Mouse (Mus musculus): ENCODE measurements around the gene Ect2l.
"Not testable (repeated sequence)": the region's sequence is repeated elsewhere in the genome, so short reads cannot be mapped to it uniquely, and the experiment has no call there.

Ect2l gene

DNA sequence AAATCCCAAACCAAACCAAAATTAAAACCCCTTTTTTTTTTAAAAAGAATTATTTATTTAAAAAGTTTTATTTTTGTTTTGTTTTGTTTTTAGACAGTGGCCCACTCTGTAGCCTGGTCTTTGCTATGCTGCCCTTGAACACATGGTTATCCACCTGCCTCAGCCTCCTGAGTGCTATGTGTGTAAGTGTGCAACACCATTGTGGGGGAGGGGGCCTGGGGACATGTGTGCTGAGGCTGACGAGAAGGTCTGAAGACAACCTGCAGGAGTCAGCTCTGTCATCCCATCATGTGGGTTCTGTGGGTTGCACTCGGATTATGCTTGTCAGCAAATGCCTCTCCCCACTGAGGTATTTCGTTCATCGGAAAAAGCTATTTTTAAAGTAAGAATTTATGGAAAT is 21.2 kb downstream of the Ect2l start:
- no peak for DNase-seq

DNA sequence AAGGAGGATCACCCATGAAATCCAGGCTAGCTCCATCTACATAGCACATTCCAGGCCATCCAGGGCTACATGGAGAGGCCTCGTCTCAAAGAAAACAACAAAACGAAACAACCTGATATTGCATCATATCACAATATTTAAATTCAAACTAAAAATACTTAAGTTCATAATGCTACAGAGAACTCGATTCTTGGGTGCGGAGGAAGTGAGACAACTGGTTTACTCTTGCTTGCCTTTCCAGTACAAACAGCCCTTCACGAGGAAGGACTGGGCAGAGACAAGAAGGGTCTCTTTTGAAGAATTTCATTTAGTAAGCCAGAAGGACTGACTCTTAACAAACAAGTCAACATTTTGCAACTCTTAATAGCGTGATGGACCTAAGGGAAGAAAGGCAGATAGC is 22.1 kb downstream of the Ect2l start:
- no peak for DNase-seq

DNA sequence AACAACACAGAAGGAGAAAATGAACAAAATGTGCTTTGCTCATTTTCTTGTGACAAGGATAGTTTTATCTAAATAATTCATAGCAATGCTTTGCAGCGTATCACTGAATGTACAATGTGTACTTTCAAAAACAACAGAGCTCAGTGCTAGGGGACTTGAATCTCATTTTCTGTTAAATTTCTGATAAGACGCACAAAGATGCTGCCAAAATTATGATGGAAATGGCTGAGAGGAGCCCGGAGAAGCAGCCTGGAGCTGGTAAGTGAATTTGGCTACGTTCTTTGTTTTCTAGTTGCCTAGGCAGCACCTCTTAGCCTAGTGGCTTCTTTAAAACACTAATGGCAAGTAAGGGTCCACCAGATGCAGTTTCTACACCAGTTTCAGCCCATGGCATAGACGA is 28.4 kb downstream of the Ect2l start:
- DNase-seq: no peak

DNA sequence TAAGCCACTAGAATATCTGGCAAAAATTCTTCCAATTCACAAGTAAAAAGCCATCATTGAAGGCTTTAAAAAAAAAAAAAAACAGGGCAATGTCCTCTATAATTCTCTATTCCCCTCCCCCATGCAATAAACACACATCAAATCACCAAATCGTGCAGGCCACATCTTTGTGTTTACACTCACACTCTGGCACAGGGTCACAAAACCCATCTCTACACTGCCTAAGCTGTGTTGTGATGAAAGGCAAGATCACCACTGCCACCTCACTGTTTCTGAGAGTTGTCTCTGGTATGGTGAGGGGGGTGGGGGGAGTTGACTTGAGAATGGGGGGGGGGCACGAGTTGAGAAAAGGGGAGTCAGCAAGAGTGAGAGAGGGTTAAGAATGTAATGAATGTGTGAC is 33.4 kb downstream of the Ect2l start:
- no peak for DNase-seq

DNA sequence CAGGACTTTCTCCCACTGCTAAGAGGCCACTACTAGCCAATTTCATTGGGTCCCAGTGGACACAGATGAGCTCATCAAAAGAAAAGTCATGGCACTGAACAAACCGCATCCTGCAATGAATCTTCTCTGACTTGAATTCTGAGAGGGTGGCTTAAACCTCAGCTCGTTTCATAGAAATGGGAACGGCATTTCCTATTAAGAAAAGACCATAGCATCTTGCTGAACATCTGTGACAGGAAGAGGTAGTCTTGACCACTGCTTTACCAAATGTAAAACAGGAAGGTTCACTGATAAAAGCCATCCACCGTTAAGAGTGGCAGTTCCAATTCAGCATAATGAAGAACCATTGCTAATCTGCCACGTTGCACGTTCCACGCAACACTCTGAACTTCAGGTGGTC is 34.0 kb downstream of the Ect2l start:
- no peak for DNase-seq

DNA sequence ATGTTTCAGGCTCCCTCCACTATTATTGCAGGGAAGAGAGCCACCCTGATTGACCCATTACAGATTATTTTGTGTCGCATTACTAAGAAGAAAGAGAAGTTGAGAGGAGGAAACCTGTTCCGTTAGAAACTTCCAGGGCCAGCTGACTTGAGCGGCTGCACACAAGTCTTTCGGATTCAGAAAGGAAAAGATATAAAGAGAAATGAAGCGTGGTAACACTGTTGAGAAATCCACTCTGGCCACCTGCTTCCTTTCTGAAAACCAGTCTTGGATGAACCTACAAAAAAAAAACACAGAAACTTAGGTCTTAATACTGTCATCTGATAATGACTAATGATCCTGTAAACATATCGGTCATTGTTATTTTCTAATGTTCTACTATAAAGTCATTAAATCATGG is 35.6 kb downstream of the Ect2l start:
- DNase-seq: no peak

DNA sequence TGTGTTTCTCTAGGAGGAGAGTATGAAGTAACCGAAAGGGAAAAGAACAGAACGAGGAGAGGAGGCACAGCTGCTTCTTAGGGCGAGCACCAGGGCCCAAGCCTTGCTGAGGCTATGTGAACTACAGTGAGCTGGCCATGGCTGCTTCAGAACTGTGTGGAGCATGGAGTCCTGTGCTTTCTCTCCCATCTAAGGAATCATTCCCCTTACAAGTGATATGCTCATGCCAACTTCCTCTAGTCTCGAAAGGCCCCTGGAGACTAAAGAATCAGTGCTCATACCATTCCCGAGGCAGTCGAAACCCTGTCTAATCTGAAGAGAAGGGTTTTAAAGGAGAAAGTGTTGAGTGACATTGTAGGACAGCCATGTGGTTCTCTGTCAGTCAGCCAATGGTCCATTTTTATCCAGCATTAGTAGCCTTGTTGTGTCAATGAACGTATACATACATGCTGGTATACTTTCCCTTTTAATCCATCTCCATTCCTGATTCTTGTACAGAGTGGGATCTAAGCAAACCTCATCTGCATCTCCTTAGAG is 48.2 kb downstream of the Ect2l start:
- no peak for DNase-seq

DNA sequence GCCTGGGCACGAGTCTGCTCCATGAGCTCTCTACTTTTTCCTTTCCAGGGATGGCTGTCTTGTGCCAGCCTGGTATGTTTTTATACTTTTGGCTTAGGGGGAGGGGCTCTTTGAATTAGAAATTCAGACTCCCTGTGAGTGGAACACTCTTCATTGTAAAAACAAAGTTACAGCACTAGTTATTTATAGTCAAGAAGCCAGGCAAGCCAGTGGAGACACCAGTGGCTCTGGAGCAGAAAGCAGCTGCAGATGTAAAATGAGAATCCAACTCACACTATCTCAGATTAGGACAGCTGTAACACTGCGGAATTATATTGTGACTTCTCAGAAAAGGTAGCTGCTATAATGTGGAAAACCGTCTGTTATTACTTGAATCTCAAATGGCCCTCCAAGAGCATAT is 63.5 kb downstream of the Ect2l start:
- DNase-seq: no peak

DNA sequence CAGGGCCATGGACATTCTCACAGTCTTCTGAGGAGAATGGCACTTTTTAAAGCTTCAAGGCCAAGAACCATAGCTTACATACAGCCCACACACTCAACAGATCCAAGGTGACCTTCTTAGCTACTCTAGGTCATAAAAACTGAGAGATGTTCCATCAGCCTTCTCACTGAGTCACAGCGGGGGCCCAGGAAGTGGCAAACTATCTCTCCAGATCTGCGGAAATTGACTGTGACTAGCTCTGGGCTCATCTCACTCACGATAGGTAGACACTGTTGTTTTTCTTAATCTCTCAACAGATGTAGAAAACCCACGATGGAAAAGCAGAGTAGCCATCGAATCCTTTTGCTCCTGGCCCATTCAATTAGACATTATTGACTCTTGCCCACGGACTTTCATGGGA is 68.5 kb downstream of the Ect2l start:
- peak; percentile 29 for DNase-seq

DNA sequence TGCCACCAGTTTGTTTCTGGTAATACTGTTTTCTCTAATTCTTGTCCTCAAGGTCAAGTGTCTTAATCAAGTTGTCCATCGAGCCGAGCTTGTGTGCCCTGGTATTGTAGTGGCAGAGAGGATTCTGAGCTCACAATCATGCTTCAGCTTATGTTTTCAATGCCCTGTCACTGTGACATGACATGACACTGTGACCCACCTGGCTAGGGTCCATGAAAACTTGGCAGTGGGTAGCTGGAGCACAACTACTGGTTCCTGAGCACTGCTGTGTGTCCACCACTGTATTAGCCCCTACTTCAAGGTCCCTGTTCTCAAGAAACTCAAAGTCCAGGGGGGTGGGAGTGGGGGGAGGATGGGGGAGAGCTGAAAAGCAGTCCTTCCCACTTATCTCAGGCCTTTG is 69.3 kb downstream of the Ect2l start:
- no peak for DNase-seq

DNA sequence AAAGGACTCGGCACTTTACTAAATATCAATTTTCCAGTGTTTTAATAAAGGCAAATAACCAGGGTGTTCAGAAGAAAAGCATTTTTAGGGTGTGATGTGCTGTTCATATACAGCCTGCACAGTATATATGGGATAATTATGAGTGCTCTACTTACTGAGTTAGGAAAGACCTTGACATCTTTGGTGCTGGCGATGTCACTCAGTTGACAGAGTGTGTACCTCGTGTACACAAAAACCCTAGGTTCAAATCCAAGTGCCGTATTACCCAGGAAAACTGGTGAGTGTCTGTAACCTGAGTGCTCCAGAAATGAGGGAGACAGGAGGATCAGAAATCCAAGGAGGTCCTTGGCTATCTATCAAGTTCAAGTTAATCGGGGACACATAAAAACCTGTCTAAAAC is 71.1 kb downstream of the Ect2l start:
- DNase-seq: no peak

DNA sequence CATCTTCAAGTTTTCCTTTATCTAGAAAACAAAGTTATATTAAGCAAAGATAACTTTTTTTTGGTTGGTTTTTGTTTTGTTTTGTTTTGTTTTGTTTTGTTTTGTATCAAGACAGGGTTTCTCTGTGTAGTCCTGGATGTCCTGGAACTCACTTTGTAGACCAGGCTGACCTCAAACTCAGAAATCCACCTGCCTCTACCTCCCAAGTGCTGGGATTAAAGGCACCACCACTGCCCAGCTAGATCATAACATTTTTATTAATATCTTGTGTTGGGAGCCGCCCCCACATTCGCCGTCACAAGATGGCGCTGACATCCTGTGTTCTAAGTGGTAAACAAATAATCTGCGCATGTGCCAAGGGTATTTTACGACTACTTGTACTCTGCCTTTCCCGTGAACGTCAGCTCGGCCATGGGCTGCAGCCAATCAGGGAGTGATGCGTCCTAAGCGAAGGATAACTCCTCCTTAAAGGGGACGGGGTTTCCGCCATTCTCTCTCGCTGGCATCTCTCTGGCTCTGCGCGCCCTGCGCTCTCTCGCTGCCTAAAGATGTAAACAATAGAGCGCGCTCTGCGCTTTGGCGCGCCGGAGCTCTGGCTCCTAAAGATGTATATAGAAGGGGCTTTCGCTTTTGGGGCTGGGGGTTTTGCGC is 71.7 kb downstream of the Ect2l start:
- not testable (repeated sequence) for DNase-seq

DNA sequence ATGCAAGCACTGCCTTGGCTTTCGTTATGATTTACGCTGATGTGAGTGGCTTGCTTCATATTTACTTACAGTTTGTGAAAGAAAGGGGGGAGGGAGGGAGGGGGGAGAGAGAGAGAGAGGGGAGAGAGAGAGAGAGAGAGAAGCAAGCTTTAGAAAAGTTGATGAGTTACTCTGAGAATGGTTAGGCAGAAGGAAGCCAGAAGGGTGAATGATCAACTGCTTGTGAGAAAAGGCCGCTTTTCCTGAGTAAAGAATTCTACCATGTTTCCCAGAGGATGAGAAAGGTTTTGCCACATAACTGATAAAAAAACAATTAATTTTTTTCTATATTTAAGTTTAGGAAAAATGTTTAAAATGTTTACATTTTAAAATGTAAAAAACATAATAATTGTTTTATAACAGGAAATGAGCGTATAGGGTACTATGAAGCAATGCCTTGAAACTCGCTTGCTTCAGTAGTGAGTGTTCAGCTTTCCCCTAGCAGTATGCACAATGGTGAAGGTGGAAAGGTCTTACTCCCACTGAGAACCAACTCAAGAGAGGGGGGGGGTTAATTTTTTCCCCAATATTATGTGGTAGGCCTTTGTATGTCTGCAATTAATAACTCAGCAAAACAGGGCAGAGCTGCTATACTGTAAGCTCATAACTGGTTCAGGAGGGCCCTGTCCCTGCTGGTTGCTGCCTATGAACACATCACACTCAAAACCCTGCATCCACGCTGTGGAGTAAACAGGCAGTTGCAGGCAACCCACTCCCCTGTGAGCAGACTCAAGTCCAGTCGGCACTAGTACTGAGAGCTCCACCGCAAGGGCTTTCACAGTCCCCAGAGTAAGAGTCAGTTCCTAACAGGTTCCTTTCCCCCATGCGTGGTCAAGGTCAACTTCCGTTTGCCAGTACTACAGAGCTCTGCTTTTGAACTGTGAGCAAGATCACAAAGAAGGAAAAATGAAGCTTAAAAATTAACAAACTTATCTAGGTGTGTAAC is 78.7 kb downstream of the Ect2l start:
- DNase-seq: no peak

DNA sequence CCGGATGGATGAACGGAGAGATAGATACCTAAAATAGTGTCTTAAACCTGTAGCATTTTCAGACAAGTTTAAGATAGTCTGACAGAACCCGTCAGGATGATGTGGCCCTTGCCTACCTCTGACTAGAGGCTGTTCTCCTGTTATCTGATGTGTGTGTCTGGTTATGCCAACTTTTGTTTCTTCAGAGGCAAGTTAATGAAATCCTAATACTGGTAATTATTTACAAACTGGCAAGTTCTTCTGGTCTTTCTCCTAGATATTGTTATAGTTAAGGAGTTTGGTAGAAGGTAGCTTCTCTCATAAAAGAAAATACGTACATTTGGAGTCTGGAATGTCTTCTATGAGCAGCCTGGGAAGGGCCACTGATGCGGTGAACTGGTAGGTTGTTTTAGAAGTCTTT is 80.4 kb downstream of the Ect2l start:
- no peak for DNase-seq

DNA sequence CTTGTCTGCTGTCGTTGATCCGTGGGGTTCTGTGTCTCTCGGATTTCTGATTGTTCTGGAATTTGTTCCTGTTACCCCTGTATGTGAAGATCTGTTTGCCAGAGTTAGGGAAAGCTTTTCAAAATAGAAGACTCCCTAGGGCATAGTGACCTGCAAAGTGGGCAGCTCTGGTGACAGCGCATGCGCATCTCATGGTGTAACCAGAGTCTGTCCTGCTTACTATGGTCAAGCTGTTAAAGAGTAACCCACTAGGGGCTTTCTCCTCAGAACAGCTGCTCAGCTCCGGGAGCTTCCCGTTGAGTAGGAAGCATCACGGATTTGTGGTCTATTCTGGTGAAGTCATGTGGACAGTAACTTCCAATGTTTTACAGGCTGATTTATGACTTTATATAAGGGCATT is 92.4 kb downstream of the Ect2l start:
- DNase-seq: no peak

DNA sequence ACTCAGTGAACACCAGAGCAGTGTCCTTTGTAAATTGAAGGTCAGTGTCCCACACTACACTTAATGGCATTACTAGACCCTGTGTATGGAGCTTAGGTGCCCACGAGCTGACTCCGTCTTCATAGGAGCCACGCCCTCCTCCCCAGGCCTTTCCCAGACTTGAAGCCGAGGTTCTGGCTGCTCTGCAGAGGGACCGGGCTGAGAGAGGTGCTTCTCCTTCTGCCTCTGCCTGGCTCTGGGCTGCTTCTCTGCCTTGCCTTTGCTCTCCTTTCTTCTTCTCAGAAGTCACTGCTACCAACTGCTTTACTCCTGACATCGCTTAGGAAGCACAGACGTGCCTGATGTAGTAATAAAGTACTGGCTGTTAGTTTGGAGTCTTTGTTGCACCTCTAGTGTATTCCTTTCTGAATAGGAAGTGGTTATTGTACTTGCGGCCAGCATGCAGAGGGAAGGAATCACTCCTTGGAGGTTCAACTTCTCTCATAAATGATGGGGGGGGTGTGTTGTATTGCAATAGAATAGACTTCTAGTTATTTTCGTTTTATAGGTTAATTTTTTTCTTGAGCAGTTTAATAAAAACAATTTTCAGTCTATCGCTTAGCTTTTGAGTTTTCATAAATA is 97.1 kb downstream of the Ect2l start:
- DNase-seq: no peak

DNA sequence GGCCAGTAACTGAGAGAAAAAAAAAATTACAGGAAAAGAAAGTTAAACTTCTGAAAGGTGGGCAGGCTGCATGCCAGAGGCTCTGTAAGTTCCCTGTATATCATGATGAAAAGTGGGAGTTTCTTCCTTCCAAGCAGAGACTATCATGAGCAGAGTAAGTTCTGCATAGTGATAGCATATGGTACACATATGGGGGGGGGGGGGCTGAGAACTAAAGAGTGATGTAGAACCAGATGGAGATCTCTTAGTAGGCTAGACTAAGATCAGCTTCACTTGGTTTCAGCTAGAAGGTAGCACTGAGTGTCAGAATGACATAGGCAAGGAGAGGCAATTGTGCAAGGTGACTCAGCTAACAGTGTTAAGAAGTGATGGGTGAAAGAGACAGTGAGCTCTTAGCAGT is 99.8 kb downstream of the Ect2l start:
- no peak for DNase-seq

DNA sequence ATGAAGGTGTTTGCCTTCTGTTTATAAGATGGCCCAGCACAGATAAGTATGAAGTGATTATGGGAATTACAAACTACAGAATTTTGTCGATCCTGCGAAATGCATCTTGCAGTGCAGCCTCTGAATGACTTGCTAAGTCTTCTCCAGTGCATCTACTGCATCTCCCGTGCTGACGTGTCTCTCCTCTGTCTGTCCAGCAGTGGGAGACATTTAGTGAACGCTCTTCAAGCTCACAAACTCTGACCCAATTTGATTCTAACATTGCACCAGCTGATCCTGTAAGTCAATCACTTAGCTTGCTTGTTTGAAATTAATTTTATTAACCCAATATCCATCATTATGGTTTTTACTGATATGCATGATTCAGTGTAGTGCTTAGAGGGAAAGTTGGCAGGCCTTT is 103.2 kb downstream of the Ect2l start:
- peak; percentile 11 for DNase-seq

DNA sequence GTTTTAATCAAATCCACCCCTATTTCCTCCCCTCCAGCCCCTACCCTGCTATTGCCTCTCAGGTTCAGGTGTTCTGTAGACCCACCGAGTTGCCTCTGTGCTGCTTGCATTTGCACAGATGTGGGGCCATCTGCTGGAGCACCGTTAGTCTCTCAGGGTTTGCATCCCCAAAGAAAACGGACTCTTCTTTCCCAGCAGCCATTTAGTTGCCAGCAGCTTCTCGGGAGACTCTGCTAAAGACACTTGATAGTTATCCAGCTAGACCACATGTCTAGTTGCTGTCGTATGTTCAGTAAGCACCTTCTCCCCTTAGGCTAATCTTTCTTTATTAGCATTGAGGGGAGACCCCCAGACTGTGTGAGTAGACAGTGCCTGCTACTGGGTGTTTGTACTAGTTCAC is 108.5 kb downstream of the Ect2l start:
- no peak for DNase-seq

DNA sequence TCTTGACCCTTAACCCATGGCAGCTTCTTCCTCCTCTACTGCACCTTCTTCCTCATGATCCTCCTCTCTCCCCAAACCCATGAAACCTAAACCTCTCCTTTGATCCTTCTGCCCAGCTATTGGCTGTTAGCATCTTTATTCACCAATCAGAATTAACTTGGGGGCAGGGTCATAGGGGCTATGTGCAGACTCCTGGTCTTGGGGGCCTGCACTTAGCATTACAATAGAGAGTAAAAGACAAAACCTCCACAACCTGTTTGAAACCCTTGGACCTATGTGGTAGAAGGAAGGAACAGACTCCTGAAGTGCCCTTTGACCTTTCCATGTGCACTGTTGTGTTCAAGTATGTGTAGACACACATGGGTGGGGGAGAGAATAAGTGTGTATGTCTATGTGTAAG is 120.0 kb downstream of the Ect2l start:
- DNase-seq: no peak

DNA sequence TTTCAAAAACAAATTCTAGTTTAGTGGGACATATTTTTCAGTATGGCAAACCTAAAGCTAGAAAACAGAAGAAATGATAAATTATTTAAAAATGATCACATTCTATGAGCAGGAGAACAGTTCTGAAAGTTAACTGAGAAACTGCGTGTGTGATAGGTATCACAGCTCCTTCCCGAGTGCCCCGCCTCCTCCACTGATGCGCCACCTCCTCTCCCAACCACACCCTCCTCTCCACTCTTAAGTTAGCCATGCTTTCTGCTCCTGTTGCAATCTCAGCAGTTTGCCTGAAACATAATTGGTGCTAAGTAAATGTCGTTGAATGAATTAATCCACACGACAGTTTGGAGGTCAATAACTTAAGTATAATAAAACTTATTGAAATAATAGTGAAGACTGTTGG is 127.9 kb downstream of the Ect2l start:
- no peak for DNase-seq

DNA sequence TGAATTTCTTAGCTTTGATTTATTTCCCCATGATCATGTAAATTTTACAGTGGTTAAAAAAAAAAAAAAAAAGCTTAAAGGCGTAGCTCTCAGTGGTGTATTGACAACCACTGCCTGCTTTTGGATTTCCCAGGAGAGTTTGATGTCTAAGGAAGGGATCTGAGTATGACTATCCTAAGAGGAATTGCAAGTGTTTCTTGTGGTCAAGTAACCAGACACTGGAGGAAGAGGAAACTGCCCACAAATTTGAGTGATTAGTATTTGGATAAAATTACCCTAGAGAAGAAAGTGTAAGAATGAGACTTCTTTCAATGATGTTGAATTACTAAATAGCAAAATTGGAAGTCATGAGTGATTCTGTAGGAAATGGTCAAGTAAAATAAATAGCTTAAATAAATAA is 129.2 kb downstream of the Ect2l start:
- no peak for DNase-seq

Measured in thymus, postnatal 14 days (tissue).